Mouse (Mus musculus): ENCODE results near the gene Zbtb38. TPM values are rescaled to one million over a fixed set of nuclear protein-coding genes. Genes with fewer than 3 reads are reported as not detected.

The Zbtb38 gene
- polyA plus RNA-seq, 1 experiment, result 10.0 TPM

DNA sequence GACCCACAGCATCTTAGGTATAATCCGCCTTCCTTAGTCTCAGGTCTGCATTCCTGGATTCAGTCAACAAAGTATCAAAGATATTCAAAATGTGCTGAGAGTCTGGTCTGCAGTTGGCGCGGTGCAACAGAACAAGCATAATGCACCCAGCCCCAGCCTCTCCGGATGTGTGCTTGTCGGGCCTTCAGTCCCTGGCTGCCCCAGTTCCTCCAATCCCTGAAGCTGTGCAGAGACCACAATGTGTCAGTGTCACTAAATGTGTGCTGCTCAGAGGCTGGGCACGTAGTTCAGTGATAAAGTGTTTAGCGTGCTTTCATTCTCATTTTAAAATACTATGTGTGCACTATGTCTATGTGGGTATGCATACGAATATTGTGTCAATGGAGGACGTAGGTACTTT, 31.0 kb upstream of the Zbtb38 start:
- Histone ChIP-seq H3K36me3 (ENCODE audit: control insufficient read depth, insufficient read depth) (no peaks in the 10 kb centered on the region), H3K4me3 (ENCODE audit: insufficient read depth, poor library complexity, severe bottlenecking) (no peak overlapping the region), H3ac (ENCODE audit: control insufficient read depth, insufficient read length, low read depth) (peak overlapping the region; percentile 45), H3K27me3 (ENCODE audit: control insufficient read depth, insufficient read depth, insufficient read length) (no peaks in the 10 kb centered on the region), H3K79me2 (ENCODE audit: control insufficient read depth, insufficient read depth) (no peaks in the 10 kb centered on the region), H3K79me3 (ENCODE audit: low read depth) (no peaks in the 10 kb centered on the region)
- TF ChIP-seq MYOD1 (IDR thresholded peaks at IDR 0.05; ENCODE audit: control insufficient read depth, insufficient read length, low read depth) (no peak), USF1 (IDR thresholded peaks at IDR 0.05; ENCODE audit: low read depth) (no peak), CTCF (IDR thresholded peaks at IDR 0.05; ENCODE audit: control insufficient read depth, insufficient read depth, insufficient read length) (no peak), CEBPB (IDR thresholded peaks at IDR 0.05; ENCODE audit: low read depth) (no peak), MAX (IDR thresholded peaks at IDR 0.05) (no peak), MYOG (IDR thresholded peaks at IDR 0.05; ENCODE audit: control insufficient read depth, extremely low read depth, insufficient read length) (no peak), FOSL1 (IDR thresholded peaks at IDR 0.05; ENCODE audit: insufficient read depth, low read length, poor library complexity, severe bottlenecking) (no peak)

- Histone ChIP-seq H3K4me3 (ENCODE audit: insufficient read depth, poor library complexity, severe bottlenecking) (no peak overlapping the region), H3K79me3 (ENCODE audit: low read depth) (no peaks in the 10 kb centered on the region), H3ac (ENCODE audit: control insufficient read depth, insufficient read length, low read depth) (peak overlapping the region; percentile 45), H3K27me3 (ENCODE audit: control insufficient read depth, insufficient read depth, insufficient read length) (no peaks in the 10 kb centered on the region), H3K79me2 (ENCODE audit: control insufficient read depth, insufficient read depth) (no peaks in the 10 kb centered on the region), H3K36me3 (ENCODE audit: control insufficient read depth, insufficient read depth) (no peaks in the 10 kb centered on the region)
- peak; percentile 52 for TF ChIP-seq MYOD1 (IDR thresholded peaks at IDR 0.05; ENCODE audit: control insufficient read depth, insufficient read length, low read depth)
- TF ChIP-seq MYOG (IDR thresholded peaks at IDR 0.05; ENCODE audit: control insufficient read depth, extremely low read depth, insufficient read length), result no peak
- no peak for TF ChIP-seq CEBPB (IDR thresholded peaks at IDR 0.05; ENCODE audit: low read depth)
- TF ChIP-seq USF1 (IDR thresholded peaks at IDR 0.05; ENCODE audit: low read depth), result no peak
- peak; percentile 18 for TF ChIP-seq MAX (IDR thresholded peaks at IDR 0.05)
- no peak for TF ChIP-seq CTCF (IDR thresholded peaks at IDR 0.05; ENCODE audit: control insufficient read depth, insufficient read depth, insufficient read length)
- TF ChIP-seq FOSL1 (IDR thresholded peaks at IDR 0.05; ENCODE audit: insufficient read depth, low read length, poor library complexity, severe bottlenecking), result peak; percentile 60
Measured at GRCm38 (mm10) chr9:96783258-96783657, 30.6 kb upstream of the Zbtb38 start.

- Histone ChIP-seq H3K4me3 (ENCODE audit: insufficient read depth, poor library complexity, severe bottlenecking) (no peak overlapping the region), H3K79me2 (ENCODE audit: control insufficient read depth, insufficient read depth) (no peaks in the 10 kb centered on the region), H3K27me3 (ENCODE audit: control insufficient read depth, insufficient read depth, insufficient read length) (no peaks in the 10 kb centered on the region), H3K36me3 (ENCODE audit: control insufficient read depth, insufficient read depth) (no peaks in the 10 kb centered on the region), H3ac (ENCODE audit: control insufficient read depth, insufficient read length, low read depth) (no peak overlapping the region), H3K79me3 (ENCODE audit: low read depth) (no peaks in the 10 kb centered on the region)
- TF ChIP-seq MAX (IDR thresholded peaks at IDR 0.05) (peak; percentile 20), USF1 (IDR thresholded peaks at IDR 0.05; ENCODE audit: low read depth) (no peak), MYOD1 (IDR thresholded peaks at IDR 0.05; ENCODE audit: control insufficient read depth, insufficient read length, low read depth) (no peak), CTCF (IDR thresholded peaks at IDR 0.05; ENCODE audit: control insufficient read depth, insufficient read depth, insufficient read length) (no peak), MYOG (IDR thresholded peaks at IDR 0.05; ENCODE audit: control insufficient read depth, extremely low read depth, insufficient read length) (no peak), FOSL1 (IDR thresholded peaks at IDR 0.05; ENCODE audit: insufficient read depth, low read length, poor library complexity, severe bottlenecking) (peak; percentile 97), CEBPB (IDR thresholded peaks at IDR 0.05; ENCODE audit: low read depth) (no peak)
Measured at GRCm38 (mm10) chr9:96782062-96782461, 29.4 kb upstream of the Zbtb38 start.

DNA sequence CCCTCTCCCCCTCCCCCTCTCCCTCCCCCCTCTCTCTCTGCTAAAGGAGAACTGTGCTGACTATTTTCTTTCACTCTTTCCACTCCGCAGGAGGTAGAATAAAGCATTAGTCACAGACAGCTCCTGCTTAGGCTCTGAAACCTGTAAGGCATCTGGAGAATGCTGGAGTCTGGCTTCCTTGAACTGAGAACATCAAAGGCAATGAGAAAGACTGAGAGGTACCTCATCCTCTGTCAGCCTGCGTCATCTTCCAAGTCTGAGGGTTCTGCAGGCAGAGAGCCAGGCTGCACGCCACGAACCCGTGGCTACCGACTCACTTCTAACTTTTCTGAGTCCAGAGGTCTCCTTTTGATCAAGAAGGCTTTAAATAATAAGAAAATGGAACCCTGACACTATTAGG, 20.5 kb upstream of the Zbtb38 start:
- H3K79me2 ChIP-seq (ENCODE audit: control insufficient read depth, insufficient read depth), result no peaks in the 10 kb centered on the region
- H3K27me3 ChIP-seq (ENCODE audit: control insufficient read depth, insufficient read depth, insufficient read length), result no peaks in the 10 kb centered on the region
- H3K36me3 ChIP-seq (ENCODE audit: control insufficient read depth, insufficient read depth), result no peaks in the 10 kb centered on the region
- no peak overlapping the region for H3ac ChIP-seq (ENCODE audit: control insufficient read depth, insufficient read length, low read depth)
- H3K4me3 ChIP-seq (ENCODE audit: insufficient read depth, poor library complexity, severe bottlenecking), result no peak overlapping the region
- TF ChIP-seq CEBPB (IDR thresholded peaks at IDR 0.05; ENCODE audit: low read depth) (no peak), MYOG (IDR thresholded peaks at IDR 0.05; ENCODE audit: control insufficient read depth, extremely low read depth, insufficient read length) (no peak), MYOD1 (IDR thresholded peaks at IDR 0.05; ENCODE audit: control insufficient read depth, insufficient read length, low read depth) (no peak), USF1 (IDR thresholded peaks at IDR 0.05; ENCODE audit: low read depth) (no peak), CTCF (IDR thresholded peaks at IDR 0.05; ENCODE audit: control insufficient read depth, insufficient read depth, insufficient read length) (no peak), MAX (IDR thresholded peaks at IDR 0.05) (no peak), FOSL1 (IDR thresholded peaks at IDR 0.05; ENCODE audit: insufficient read depth, low read length, poor library complexity, severe bottlenecking) (no peak)
- H3K79me3 ChIP-seq (ENCODE audit: low read depth), result peaks cover 1% of the 10 kb centered on the region

- Histone ChIP-seq H3ac (ENCODE audit: control insufficient read depth, insufficient read length, low read depth) (no peak overlapping the region), H3K79me3 (ENCODE audit: low read depth) (peaks cover 1% of the 10 kb centered on the region), H3K27me3 (ENCODE audit: control insufficient read depth, insufficient read depth, insufficient read length) (no peaks in the 10 kb centered on the region)
Measured at GRCm38 (mm10) chr9:96770443-96770842, 17.8 kb upstream of the Zbtb38 start.

More at GRCm38 (mm10) chr9:96770443-96770842, 17.8 kb upstream of the Zbtb38 start:
- H3K36me3 ChIP-seq (ENCODE audit: control insufficient read depth, insufficient read depth), result no peaks in the 10 kb centered on the region
- TF ChIP-seq FOSL1 (IDR thresholded peaks at IDR 0.05; ENCODE audit: insufficient read depth, low read length, poor library complexity, severe bottlenecking), result no peak
- TF ChIP-seq MYOG (IDR thresholded peaks at IDR 0.05; ENCODE audit: control insufficient read depth, extremely low read depth, insufficient read length), result no peak
- TF ChIP-seq CTCF (IDR thresholded peaks at IDR 0.05; ENCODE audit: control insufficient read depth, insufficient read depth, insufficient read length), result no peak
- no peak for TF ChIP-seq CEBPB (IDR thresholded peaks at IDR 0.05; ENCODE audit: low read depth)
- TF ChIP-seq MYOD1 (IDR thresholded peaks at IDR 0.05; ENCODE audit: control insufficient read depth, insufficient read length, low read depth), result no peak
- no peak for TF ChIP-seq USF1 (IDR thresholded peaks at IDR 0.05; ENCODE audit: low read depth)
- no peak for TF ChIP-seq MAX (IDR thresholded peaks at IDR 0.05)
- no peak overlapping the region for H3K4me3 ChIP-seq (ENCODE audit: insufficient read depth, poor library complexity, severe bottlenecking)
- H3K79me2 ChIP-seq (ENCODE audit: control insufficient read depth, insufficient read depth), result no peaks in the 10 kb centered on the region
